Mouse (Mus musculus) layer of hippocampus, postnatal 36 days (tissue): ENCODE results near the gene Cilp2. TPM values are rescaled to one million over a fixed set of nuclear protein-coding genes. Genes with fewer than 3 reads are reported as not detected.

Experiments used
- DNase-seq, 2 experiments: peaks; one replicate each; pipeline ENCODE4 v3.0.0; 2022
- total RNA-seq, 2 experiments: library from RNA; stranded (reverse); gene quantifications; 2 replicates each; pipeline ENCODE4 v1.2.3; 2021

Cilp2 gene
- total RNA-seq, result under 1 TPM; 0.86 to 0.92 TPM

- no peak for DNase-seq
Observed at GRCm38 (mm10) chr8:69887289-69888243, at the start of gene Cilp2. Gene Cilp2, minus strand, starts transcription at chr8:69887687.

DNA sequence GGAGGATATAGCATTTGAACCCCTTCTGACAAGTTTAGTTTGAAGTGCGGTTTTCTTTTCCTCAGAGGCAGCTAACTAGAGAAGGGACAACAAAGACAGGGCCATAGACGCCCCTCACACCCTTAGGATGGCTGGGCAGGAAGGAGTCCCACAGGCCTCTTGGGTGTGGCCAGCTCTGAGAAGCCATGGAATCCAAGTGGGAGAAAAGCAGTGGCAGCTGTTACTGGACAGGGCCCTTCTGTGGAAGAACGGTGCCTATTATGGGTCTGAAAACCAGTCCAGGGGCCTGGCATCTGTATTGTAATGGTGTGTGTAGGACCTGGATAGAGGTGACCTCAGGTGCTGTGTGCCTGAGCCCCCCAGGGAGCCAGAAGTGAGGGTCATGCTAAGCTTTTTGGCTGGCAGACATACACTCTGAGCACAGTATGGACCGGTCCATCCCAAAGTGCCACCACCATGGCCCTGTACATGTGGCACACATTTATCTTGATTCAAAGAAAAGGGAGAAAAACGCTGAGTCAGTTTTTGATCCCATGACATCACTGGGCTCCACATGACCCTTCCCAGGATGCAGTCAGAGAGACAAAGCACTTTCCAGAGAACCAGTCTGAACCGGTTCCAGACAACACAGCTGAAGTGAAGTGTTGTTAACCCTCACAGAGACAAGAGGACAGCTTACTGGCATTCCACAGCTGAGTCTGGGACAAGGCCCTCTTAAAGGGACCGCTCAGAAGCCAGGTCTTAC lies 48.7 kb upstream of the Cilp2 start:
- no peak for DNase-seq

GRCm38 (mm10) chr8:69935431-69935830 lies 47.9 kb upstream of the Cilp2 start:
- no peak for DNase-seq

DNA sequence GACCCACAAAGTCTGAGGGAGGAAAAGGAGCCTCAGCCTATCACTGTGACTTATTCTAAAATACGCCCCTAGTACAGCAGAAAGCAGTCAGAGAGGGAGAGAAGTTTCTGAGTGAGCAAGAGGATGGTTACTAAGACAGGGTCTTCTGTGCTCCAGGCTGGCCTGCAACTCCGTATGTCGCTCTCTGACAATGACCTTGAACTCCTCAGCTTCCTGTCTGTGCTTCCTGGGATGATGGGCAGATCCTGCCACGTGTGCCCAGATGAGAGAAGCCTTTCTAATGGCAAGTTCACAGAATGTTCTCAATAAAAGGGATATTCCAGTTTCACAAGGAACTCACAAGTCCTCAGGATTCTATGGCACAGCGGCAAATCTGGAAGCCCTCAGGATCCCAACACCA lies 47.1 kb upstream of the Cilp2 start:
- DNase-seq, result no peak

GRCm38 (mm10) chr8:69933811-69934210 lies 46.3 kb upstream of the Cilp2 start:
- no peak for DNase-seq

DNA sequence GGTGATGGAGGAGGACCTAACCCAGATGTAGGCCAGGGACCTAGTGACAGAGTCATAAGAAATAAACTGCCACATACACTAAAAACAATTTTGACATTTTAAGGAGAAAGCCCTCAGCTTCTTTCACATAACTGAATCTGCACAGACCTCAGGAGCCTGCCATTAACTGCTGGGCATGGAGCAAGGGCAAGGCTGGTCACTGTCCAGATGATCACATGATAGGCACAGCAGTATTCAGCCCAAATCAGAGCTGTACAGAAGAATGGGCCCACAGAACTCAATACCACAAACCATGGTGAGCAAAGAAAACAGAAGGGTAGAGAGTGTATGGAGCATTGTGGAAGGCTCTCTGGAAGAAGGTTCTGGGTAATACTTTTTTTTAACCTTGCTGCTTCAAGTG lies 39.4 kb upstream of the Cilp2 start:
- DNase-seq, result no peak

DNA sequence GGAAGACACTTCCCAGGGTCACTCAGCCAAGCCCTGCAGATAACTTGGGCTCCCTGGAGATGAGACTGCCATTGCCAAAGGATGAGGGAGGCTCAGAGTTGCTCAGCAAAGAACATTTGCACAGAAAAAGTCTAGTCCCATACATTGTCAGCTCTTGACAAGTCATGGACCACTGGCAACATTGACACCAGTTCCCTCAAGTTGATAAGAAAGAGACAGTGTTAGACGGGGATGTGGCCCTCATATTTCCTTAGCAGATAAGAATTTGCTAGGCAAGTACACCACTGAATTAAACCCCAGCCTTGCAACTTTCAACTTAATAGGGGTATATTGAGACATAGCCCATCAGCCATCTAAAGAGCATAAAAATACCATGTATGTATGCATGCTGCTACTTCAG lies 36.5 kb upstream of the Cilp2 start:
- no peak for DNase-seq

DNA sequence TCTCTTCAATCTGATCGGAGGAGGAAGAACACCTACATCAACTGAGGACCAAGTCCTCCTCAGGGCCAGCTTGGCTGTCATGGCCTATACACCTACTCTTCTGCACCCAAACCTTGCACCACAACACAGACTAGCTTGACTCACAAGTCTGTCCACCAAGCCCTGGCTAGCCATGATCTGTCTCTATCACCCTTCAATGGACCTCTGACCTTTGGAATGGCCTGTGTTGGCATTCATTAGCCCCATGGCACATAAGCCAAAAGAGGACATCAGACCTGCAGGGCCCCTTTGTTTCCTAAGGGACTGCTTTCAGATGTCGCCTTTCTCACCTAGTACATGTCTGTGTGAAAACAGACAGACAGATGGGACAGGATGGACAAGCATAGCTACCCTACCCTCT lies 33.7 kb upstream of the Cilp2 start:
- no peak for DNase-seq

- no peak for DNase-seq
Observed at GRCm38 (mm10) chr8:69919876-69920662, 32.6 kb upstream of the Cilp2 start.

- peak; percentile 51 to 77 for DNase-seq
Observed at GRCm38 (mm10) chr8:69919010-69919409, 31.5 kb upstream of the Cilp2 start.

DNA sequence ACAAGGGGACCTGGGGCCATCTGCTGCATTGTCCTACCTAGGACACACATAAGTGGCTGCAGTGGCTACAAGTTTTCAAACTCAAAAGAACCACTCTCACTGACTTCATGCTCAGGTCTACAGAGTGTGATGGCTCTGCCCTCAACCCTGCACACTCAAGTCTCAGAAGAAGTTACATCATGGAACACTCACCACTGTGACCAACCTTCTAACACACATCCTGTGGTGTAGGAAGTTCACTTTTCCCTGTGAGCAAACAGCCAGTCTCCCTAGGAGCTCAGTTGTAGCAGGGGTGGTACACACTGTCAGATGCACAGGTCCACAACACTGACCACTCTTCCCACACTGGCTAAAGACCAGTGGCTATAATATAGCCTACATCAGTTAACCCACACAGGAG lies 31.0 kb upstream of the Cilp2 start:
- DNase-seq, result no peak

GRCm38 (mm10) chr8:69915748-69916147 lies 28.3 kb upstream of the Cilp2 start:
- DNase-seq, result no peak

GRCm38 (mm10) chr8:69914526-69914925 lies 27.0 kb upstream of the Cilp2 start:
- DNase-seq, result no peak

DNA sequence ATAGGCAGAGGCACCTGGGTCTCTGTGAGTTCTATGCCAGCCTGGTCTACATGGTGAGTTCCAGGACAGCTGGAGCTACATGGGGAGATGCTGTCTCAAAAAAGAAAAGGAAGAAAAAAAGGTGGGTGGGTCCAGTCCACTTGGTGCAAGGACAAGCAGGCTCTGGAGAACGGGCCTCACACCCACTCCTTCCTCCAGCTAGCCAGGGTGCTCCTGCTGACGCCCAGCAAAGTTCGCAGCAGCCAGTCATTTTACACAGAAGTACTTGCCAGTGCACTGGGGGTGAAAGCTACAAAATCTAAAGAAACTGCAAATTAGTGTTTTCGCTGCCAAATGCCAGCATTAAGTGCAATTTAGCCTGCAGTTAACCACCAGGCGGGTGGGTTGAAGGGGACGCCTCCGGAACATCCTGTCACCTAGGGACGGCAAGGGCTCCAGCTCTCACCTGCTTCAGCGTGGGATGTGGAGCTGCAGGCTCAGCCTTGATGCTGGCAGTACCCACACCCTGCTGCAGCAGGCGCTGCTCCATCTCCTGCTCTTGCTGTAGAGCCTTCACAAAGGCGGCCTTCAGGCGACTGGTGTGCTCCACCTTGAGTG lies 25.1 kb upstream of the Cilp2 start:
- no peak for DNase-seq

- no peak for DNase-seq
Observed at GRCm38 (mm10) chr8:69911917-69912316, 24.4 kb upstream of the Cilp2 start.

DNA sequence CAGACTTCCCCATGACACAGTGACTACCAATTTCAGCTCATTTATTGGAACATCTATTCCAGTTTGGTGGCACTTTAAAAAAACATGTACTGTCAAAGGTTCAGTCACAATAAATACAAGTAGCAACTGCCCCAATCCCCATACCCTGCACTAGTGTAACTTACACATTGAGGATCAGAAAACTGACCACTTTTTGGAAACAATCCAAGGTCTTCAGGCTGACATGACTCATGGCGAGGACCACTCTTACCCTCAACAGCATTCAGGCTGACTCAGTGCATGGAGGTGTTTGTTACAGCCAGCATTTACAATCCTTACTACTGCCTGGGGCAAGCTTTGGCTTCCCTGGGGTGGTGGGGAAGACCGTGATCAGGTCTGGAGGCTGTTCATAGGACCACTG lies 19.6 kb upstream of the Cilp2 start:
- no peak for DNase-seq

GRCm38 (mm10) chr8:69906260-69906659 lies 18.8 kb upstream of the Cilp2 start:
- no peak for DNase-seq

DNA sequence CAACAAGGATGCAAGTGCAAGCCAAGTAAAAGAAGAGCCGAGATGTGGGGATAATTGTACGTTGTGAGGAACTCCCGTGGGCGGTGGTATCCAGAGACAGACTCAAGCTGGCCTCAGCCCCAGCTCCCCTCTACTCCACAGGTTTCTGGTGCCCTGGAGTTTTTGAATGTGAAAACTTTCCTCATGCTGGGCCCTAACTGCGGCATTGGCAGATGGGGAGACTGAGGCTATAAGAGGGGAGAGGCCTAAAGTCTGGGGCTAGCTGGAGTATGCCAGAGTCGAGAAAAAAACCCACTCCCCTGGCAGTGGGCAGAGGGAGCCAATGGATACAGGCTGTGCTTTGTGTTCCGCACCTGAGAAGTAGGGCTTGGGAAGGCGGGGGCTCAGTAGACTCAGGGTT lies 16.6 kb upstream of the Cilp2 start:
- no peak for DNase-seq

DNA sequence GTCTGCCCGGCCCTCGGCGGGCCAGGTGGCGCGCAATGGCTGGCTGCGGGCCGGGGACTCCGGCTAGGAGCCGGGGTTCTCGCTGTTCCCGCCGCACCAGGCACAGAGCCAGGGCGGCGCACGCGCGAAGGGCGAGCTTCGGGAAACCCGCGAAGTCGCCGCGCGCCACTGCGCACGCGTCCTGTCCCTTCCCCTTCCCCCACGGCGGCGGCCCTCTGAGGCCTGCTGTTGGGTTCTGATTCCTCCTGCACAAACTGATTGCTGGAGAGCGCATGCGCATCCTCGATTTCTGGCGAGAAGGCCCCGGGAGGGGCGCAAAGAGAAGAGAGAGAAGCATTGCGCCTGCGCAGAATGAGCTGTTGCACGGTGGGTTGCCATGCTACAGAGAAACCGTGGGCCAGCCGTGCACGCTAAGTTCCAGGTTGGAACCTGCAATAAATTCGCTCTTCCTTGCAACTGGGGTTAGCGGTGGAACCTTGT lies 15.6 kb upstream of the Cilp2 start:
- peak; percentile 100 for DNase-seq

- peak in 1 of 2 experiments; percentile 36 for DNase-seq
Observed at GRCm38 (mm10) chr8:69902163-69903062, 14.9 kb upstream of the Cilp2 start, which contains the start of the genes Tssk6, Ndufa13 and Yjefn3. Gene Tssk6, plus strand, starts transcription at chr8:69902184. Gene Ndufa13, minus strand, starts transcription at chr8:69902558. Gene Yjefn3, minus strand, starts transcription at chr8:69902712.
